Mouse (Mus musculus): ENCODE data around the gene Cacng7. TPM values are rescaled to one million over a fixed set of nuclear protein-coding genes. Genes with fewer than 3 reads are reported as not detected.

Gene Cacng7
- polyA plus RNA-seq, 1 experiment, result 0.72 TPM

GRCm38 (mm10) chr7:3323826-3324225, 8.9 kb upstream of the Cacng7 start:
- Histone ChIP-seq H3K4me3 (no peak overlapping the region), H3ac (ENCODE audit: control insufficient read depth, insufficient read length) (no peak overlapping the region), H3K4me2 (ENCODE audit: low read depth) (no peak overlapping the region), H3K36me3 (ENCODE audit: control insufficient read depth, insufficient read depth) (no peaks in the 10 kb centered on the region), H3K79me2 (ENCODE audit: control insufficient read depth, insufficient read depth) (no peaks in the 10 kb centered on the region), H3K27me3 (ENCODE audit: control insufficient read depth, insufficient read depth, insufficient read length) (no peaks in the 10 kb centered on the region)
- TF ChIP-seq REST (IDR thresholded peaks at IDR 0.05; ENCODE audit: insufficient read depth, insufficient read length) (no peak), MAX (IDR thresholded peaks at IDR 0.05; ENCODE audit: low read depth) (no peak), CEBPB (IDR thresholded peaks at IDR 0.05; ENCODE audit: insufficient read depth, poor library complexity, severe bottlenecking) (no peak), TCF12 (IDR thresholded peaks at IDR 0.05; ENCODE audit: insufficient read depth, poor library complexity, severe bottlenecking) (no peak), E2F4 (IDR thresholded peaks at IDR 0.05; ENCODE audit: insufficient read depth) (no peak), TCF3 (IDR thresholded peaks at IDR 0.05; ENCODE audit: insufficient read length, low read depth) (no peak), USF1 (IDR thresholded peaks at IDR 0.05; ENCODE audit: low read depth) (no peak), SRF (IDR thresholded peaks at IDR 0.05; ENCODE audit: control insufficient read depth, insufficient read length, low read depth) (no peak), POLR2A (IDR thresholded peaks at IDR 0.05; ENCODE audit: insufficient read length, low read depth) (no peak), MYOD1 (IDR thresholded peaks at IDR 0.05; ENCODE audit: control insufficient read depth in 1 of 3, insufficient read length in 2 of 3, low read depth in 2 of 3) (no peak), POLR2AphosphoS2 (IDR thresholded peaks at IDR 0.05; ENCODE audit: insufficient read length, low read depth) (no peak), MYOG (IDR thresholded peaks at IDR 0.05; ENCODE audit: control insufficient read depth in 1 of 3, insufficient read depth in 1 of 3, insufficient read length in 2 of 3, low read depth in 2 of 3) (no peak)

- no peaks in the 10 kb centered on the region for H3K27me3 ChIP-seq (ENCODE audit: control insufficient read depth, insufficient read depth, insufficient read length)
- TF ChIP-seq TCF3 (IDR thresholded peaks at IDR 0.05; ENCODE audit: insufficient read length, low read depth) (no peak), SRF (IDR thresholded peaks at IDR 0.05; ENCODE audit: control insufficient read depth, insufficient read length, low read depth) (no peak), POLR2A (IDR thresholded peaks at IDR 0.05; ENCODE audit: insufficient read length, low read depth) (no peak), USF1 (IDR thresholded peaks at IDR 0.05; ENCODE audit: low read depth) (no peak), CEBPB (IDR thresholded peaks at IDR 0.05; ENCODE audit: insufficient read depth, poor library complexity, severe bottlenecking) (no peak), MYOG (IDR thresholded peaks at IDR 0.05; ENCODE audit: control insufficient read depth in 1 of 3, insufficient read depth in 1 of 3, insufficient read length in 2 of 3, low read depth in 2 of 3) (no peak), E2F4 (IDR thresholded peaks at IDR 0.05; ENCODE audit: insufficient read depth) (no peak), MAX (IDR thresholded peaks at IDR 0.05; ENCODE audit: low read depth) (no peak), REST (IDR thresholded peaks at IDR 0.05; ENCODE audit: insufficient read depth, insufficient read length) (peak; percentile 89)
Observed at GRCm38 (mm10) chr7:3327961-3328360, 4.8 kb upstream of the Cacng7 start.

GRCm38 (mm10) chr7:3329776-3330546, 2.8 kb upstream of the Cacng7 start:
- no peak overlapping the region for H3ac ChIP-seq (ENCODE audit: control insufficient read depth, insufficient read length)
- no peaks in the 10 kb centered on the region for H3K36me3 ChIP-seq (ENCODE audit: control insufficient read depth, insufficient read depth)
- no peak overlapping the region for H3K4me3 ChIP-seq
- no peak for TF ChIP-seq MAX (IDR thresholded peaks at IDR 0.05; ENCODE audit: low read depth)
- TF ChIP-seq CEBPB (IDR thresholded peaks at IDR 0.05; ENCODE audit: insufficient read depth, poor library complexity, severe bottlenecking), result no peak
- TF ChIP-seq POLR2A (IDR thresholded peaks at IDR 0.05; ENCODE audit: insufficient read length, low read depth), result no peak
- TF ChIP-seq POLR2AphosphoS2 (IDR thresholded peaks at IDR 0.05; ENCODE audit: insufficient read length, low read depth), result no peak
- TF ChIP-seq E2F4 (IDR thresholded peaks at IDR 0.05; ENCODE audit: insufficient read depth), result no peak
- TF ChIP-seq MYOD1 (IDR thresholded peaks at IDR 0.05; ENCODE audit: control insufficient read depth in 1 of 3, insufficient read length in 2 of 3, low read depth in 2 of 3), result no peak
- TF ChIP-seq TCF12 (IDR thresholded peaks at IDR 0.05; ENCODE audit: insufficient read depth, poor library complexity, severe bottlenecking), result no peak
- no peak for TF ChIP-seq MYOG (IDR thresholded peaks at IDR 0.05; ENCODE audit: control insufficient read depth in 1 of 3, insufficient read depth in 1 of 3, insufficient read length in 2 of 3, low read depth in 2 of 3)
- TF ChIP-seq SRF (IDR thresholded peaks at IDR 0.05; ENCODE audit: control insufficient read depth, insufficient read length, low read depth), result no peak
- TF ChIP-seq REST (IDR thresholded peaks at IDR 0.05; ENCODE audit: insufficient read depth, insufficient read length), result no peak
- TF ChIP-seq USF1 (IDR thresholded peaks at IDR 0.05; ENCODE audit: low read depth), result no peak
- no peak for TF ChIP-seq TCF3 (IDR thresholded peaks at IDR 0.05; ENCODE audit: insufficient read length, low read depth)
- H3K27me3 ChIP-seq (ENCODE audit: control insufficient read depth, insufficient read depth, insufficient read length), result no peaks in the 10 kb centered on the region
- H3K79me2 ChIP-seq (ENCODE audit: control insufficient read depth, insufficient read depth), result no peaks in the 10 kb centered on the region
- H3K4me2 ChIP-seq (ENCODE audit: low read depth), result no peak overlapping the region

More at GRCm38 (mm10) chr7:3327961-3328360, 4.8 kb upstream of the Cacng7 start:
- Histone ChIP-seq H3ac (ENCODE audit: control insufficient read depth, insufficient read length) (no peak overlapping the region), H3K4me3 (no peak overlapping the region), H3K36me3 (ENCODE audit: control insufficient read depth, insufficient read depth) (no peaks in the 10 kb centered on the region), H3K79me2 (ENCODE audit: control insufficient read depth, insufficient read depth) (no peaks in the 10 kb centered on the region), H3K4me2 (ENCODE audit: low read depth) (no peak overlapping the region)

- Histone ChIP-seq H3K36me3 (ENCODE audit: control insufficient read depth, insufficient read depth) (no peaks in the 10 kb centered on the region), H3K4me3 (no peak overlapping the region), H3K79me2 (ENCODE audit: control insufficient read depth, insufficient read depth) (no peaks in the 10 kb centered on the region), H3K27me3 (ENCODE audit: control insufficient read depth, insufficient read depth, insufficient read length) (no peaks in the 10 kb centered on the region), H3ac (ENCODE audit: control insufficient read depth, insufficient read length) (no peak overlapping the region), H3K4me2 (ENCODE audit: low read depth) (peak overlapping the region; percentile 71)
- TF ChIP-seq CEBPB (IDR thresholded peaks at IDR 0.05; ENCODE audit: insufficient read depth, poor library complexity, severe bottlenecking), result no peak
- TF ChIP-seq TCF12 (IDR thresholded peaks at IDR 0.05; ENCODE audit: insufficient read depth, poor library complexity, severe bottlenecking), result no peak
- TF ChIP-seq E2F4 (IDR thresholded peaks at IDR 0.05; ENCODE audit: insufficient read depth), result no peak
- TF ChIP-seq POLR2AphosphoS2 (IDR thresholded peaks at IDR 0.05; ENCODE audit: insufficient read length, low read depth), result no peak
- TF ChIP-seq MYOD1 (IDR thresholded peaks at IDR 0.05; ENCODE audit: control insufficient read depth in 1 of 3, insufficient read length in 2 of 3, low read depth in 2 of 3), result no peak
- TF ChIP-seq REST (IDR thresholded peaks at IDR 0.05; ENCODE audit: insufficient read depth, insufficient read length), result no peak
Observed at GRCm38 (mm10) chr7:3331171-3331570, 1.6 kb upstream of the Cacng7 start.
